Mouse (Mus musculus) brain, embryonic 14.5 days (tissue): ENCODE measurements at regions not wholly inside any gene's neighbourhood (a gene's known extent, or its start where the extent isn't known, plus 50 kb on each side); places are given as distances from the start of the nearest gene placed in this dataset.

Experiments
- CTCF ChIP-seq: fragments of 200-500 bp; IDR thresholded peaks from 2 replicates; pipeline ENCODE4 v1.5.1; 2012; ENCODE audit warnings: inconsistent platforms, mild to moderate bottlenecking, moderate library complexity, borderline replicate concordance; ENCODE audit not compliant: insufficient read depth, insufficient read length; ENCODE audit errors: extremely low read depth
- POLR2A ChIP-seq: fragments of 200-500 bp; IDR thresholded peaks from 2 replicates; pipeline ENCODE4 v1.6.1; 2012; ENCODE audit warnings: mild to moderate bottlenecking, inconsistent platforms, borderline replicate concordance; ENCODE audit not compliant: poor library complexity, insufficient read depth, insufficient read length, severe bottlenecking; ENCODE audit errors: extremely low read depth

DNA sequence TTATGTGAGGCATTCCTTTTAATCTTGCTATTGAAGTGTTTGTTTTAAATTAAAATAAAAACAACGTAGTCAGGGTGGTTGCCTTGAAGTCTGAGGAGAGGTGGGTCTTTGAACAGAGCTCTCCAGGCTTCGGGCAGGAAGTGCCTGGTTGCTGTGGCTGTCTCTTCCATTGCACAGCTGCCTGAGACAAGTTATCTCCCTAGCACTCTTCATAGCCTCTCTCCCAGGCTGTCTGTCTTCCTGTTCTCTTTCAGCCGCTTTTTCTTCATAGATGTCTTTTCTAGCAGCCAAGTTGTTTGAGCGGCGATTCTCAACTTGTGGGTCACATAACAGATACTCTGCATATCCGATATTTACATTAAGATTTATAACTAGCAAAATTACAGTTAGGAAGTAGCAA, 173.2 kb upstream of the Adgrl2 start:
- no peak for TF ChIP-seq POLR2A
- no peak for TF ChIP-seq CTCF
